Comparison of ENCODE assay signal across 23 mouse cellular contexts in genomic region chr3:148885184-148885583, GRCm38 (mm10).
DNase-seq lines count a peak whose midpoint lies in the region; ATAC-seq and TF ChIP-seq lines count a peak whose summit lies in the region.
"Had no signal": no experiment of that assay in that cellular context is flagged by ENCODE, and none has a peak within 500 bp of the region (broad histone marks: within the 10 kb centered on the region; RNA-seq: fewer than 3 reads in every experiment).

No protein-coding gene starts in this region.

- in situ Hi-C loops in CH12.LX (cut with MboI; ENCODE audit: low pct_ligation_motif_present, low pct_unique_long_range_greater_than_20kb, low sequenced_read_pairs) (no loop called here), ES-E14 (cut with MboI; ENCODE audit: low sequenced_read_pairs in 2 of 2, unreplicated experiment in 2 of 2) (no loop called here)

- no peak for DNase-seq in CH12.LX (ENCODE audit: extremely low read depth)
- DNase-seq in ES-E14 (ENCODE audit: low read depth, low spot score) = no peak
- no peak for DNase-seq in MEL (ENCODE audit: low read depth, low spot score)
- no peak for DNase-seq in midbrain, embryonic 14.5 days
- no peak for DNase-seq in urinary bladder, adult 2 months (ENCODE audit: low spot score)
- DNase-seq in forebrain, embryonic 10.5 days (ENCODE audit: extremely low spot score, low spot score) = no peak
- DNase-seq: adrenal gland, adult 2 months; adrenal gland, adult 8-10 months; adrenal gland, postnatal 10 days; adrenal gland, postnatal 14 days; adrenal gland, postnatal 25 days; adrenal gland, postnatal 36 days; B cell, adult 2 months; cerebellum, adult 11 months; cerebellum, adult 11-12 months; cerebellum, adult 18-20 months; cerebellum, adult 2 months; cerebellum, adult 8-10 months; cerebellum, adult 9-10 months had no signal

- TF ChIP-seq RAD21 in CH12.LX (IDR thresholded peaks at IDR 0.05; ENCODE audit: low read depth, low read length) (no peak), MEL (IDR thresholded peaks at IDR 0.05; ENCODE audit: low read depth, low read length) (no peak)

- TF ChIP-seq POLR2A in CH12.LX (IDR thresholded peaks at IDR 0.05; ENCODE audit: low read depth, low read length) (no peak), MEL (IDR thresholded peaks at IDR 0.05; ENCODE audit: control insufficient read depth in 1 of 2, insufficient read depth in 1 of 2, low read depth in 1 of 2, low read length in 2 of 2, poor library complexity in 1 of 2) (no peak)

- no peaks in the 10 kb centered on the region for H3K79me2 ChIP-seq in CH12.LX (replicated peaks; ENCODE audit: control insufficient read depth, extremely low read depth, insufficient read depth, poor library complexity, severe bottlenecking)
- H3K79me2 ChIP-seq in MEL (ENCODE audit: control insufficient read depth, insufficient read depth, low read length, poor library complexity) = no peaks in the 10 kb centered on the region

- H3K4me2 ChIP-seq in CH12.LX (ENCODE audit: insufficient read depth, low read depth, poor library complexity, severe bottlenecking) = no peak overlapping the region
- H3K4me2 ChIP-seq in midbrain, embryonic 14.5 days (ENCODE audit: low read length) = no peak overlapping the region

- no peak for TF ChIP-seq EP300 in CH12.LX (IDR thresholded peaks at IDR 0.05; ENCODE audit: low read length)
- no peak for TF ChIP-seq EP300 in MEL (IDR thresholded peaks at IDR 0.05; ENCODE audit: low read depth in 1 of 2, low read length in 2 of 2)

- no peak overlapping the region for H3K4me3 ChIP-seq in CH12.LX (replicated peaks in 1 of 3; ENCODE audit: low read depth in 2 of 3, low read length in 2 of 3, poor library complexity in 1 of 3)
- H3K4me3 ChIP-seq in ES-E14 (ENCODE audit: insufficient read depth in 1 of 2, low read depth in 1 of 2, low read length in 2 of 2, poor library complexity in 1 of 2, severe bottlenecking in 1 of 2) = no peak overlapping the region
- no peak overlapping the region for H3K4me3 ChIP-seq in MEL (ENCODE audit: control insufficient read depth in 1 of 2, insufficient read depth in 1 of 2, low read depth in 2 of 2, low read length in 2 of 2)
- no peak overlapping the region for H3K4me3 ChIP-seq in midbrain, embryonic 14.5 days (replicated peaks; ENCODE audit: low read depth, low read length)
- H3K4me3 ChIP-seq in forebrain, embryonic 10.5 days = no peak overlapping the region

- 86% methylated on average over 4 of the region's 4 CpGs for WGBS in midbrain, embryonic 14.5 days
- 88% methylated on average over 4 of the region's 4 CpGs for WGBS in forebrain, embryonic 10.5 days

- no peak overlapping the region for H3K9ac ChIP-seq in CH12.LX (ENCODE audit: insufficient read depth, low read depth)
- H3K9ac ChIP-seq in ES-E14 (ENCODE audit: insufficient read depth, low read depth, low read length, poor library complexity, severe bottlenecking) = no peak overlapping the region
- H3K9ac ChIP-seq in MEL (ENCODE audit: control insufficient read depth, low read depth, low read length, poor library complexity, severe bottlenecking) = no peak overlapping the region
- H3K9ac ChIP-seq in midbrain, embryonic 14.5 days (replicated peaks; ENCODE audit: low read length) = no peak overlapping the region

- peaks cover 4% of the 10 kb centered on the region for H3K27me3 ChIP-seq in CH12.LX (replicated peaks)
- H3K27me3 ChIP-seq in MEL (ENCODE audit: control insufficient read depth in 1 of 2, insufficient read depth in 2 of 2, low read length in 2 of 2) = no peaks in the 10 kb centered on the region
- H3K27me3 ChIP-seq in midbrain, embryonic 14.5 days (ENCODE audit: control insufficient read depth, insufficient read depth, low read length) = no peaks in the 10 kb centered on the region
- H3K27me3 ChIP-seq in forebrain, embryonic 10.5 days (ENCODE audit: poor library complexity, severe bottlenecking) = no peaks in the 10 kb centered on the region
- H3K27me3 ChIP-seq: Patski had no signal

- dilution Hi-C loops in CH12.LX (cut with MboI; ENCODE audit: extremely low pct_ligation_motif_present, extremely low pct_unique_long_range_greater_than_20kb, low sequenced_read_pairs) = no loop called here

- H3K4me1 ChIP-seq in CH12.LX (ENCODE audit: control insufficient read depth in 1 of 2, insufficient read depth in 2 of 2) (peaks cover 8 to 19% of the 10 kb centered on the region in 2 experiments), ES-E14 (ENCODE audit: control insufficient read depth in 2 of 2, insufficient read depth in 2 of 2, low read length in 2 of 2, poor library complexity in 1 of 2) (no peaks in the 10 kb centered on the region), MEL (ENCODE audit: control insufficient read depth in 1 of 2, insufficient read depth in 2 of 2, low read length in 2 of 2) (no peaks in the 10 kb centered on the region)
- 0 out of 2 replicates have a peak, but pooled peaks cover 9% of the 10 kb centered on the region for H3K4me1 ChIP-seq in midbrain, embryonic 14.5 days (ENCODE audit: control insufficient read depth, insufficient read depth, low read length)
- peaks cover 7% of the 10 kb centered on the region; the same call in 1 of the 2 replicates for H3K4me1 ChIP-seq in forebrain, embryonic 10.5 days

- H3K9me3 ChIP-seq in CH12.LX (replicated peaks; ENCODE audit: low read length) = no peaks in the 10 kb centered on the region
- H3K9me3 ChIP-seq in ES-E14 (ENCODE audit: control insufficient read depth, insufficient read depth, low read depth, low read length) = no peaks in the 10 kb centered on the region
- no peaks in the 10 kb centered on the region for H3K9me3 ChIP-seq in MEL (replicated peaks; ENCODE audit: insufficient read depth, low read length)
- no peaks in the 10 kb centered on the region for H3K9me3 ChIP-seq in midbrain, embryonic 14.5 days (ENCODE audit: control insufficient read depth, low read length)
- H3K9me3 ChIP-seq in forebrain, embryonic 10.5 days = no peaks in the 10 kb centered on the region

- TF ChIP-seq CTCF in CH12.LX (conservative IDR thresholded peaks at IDR 0.05 in 1 of 2, IDR thresholded peaks at IDR 0.05 in 1 of 2; ENCODE audit: low read depth in 2 of 2, low read length in 2 of 2) (no peak), MEL (IDR thresholded peaks at IDR 0.05 in 2 of 3, conservative IDR thresholded peaks at IDR 0.05 in 1 of 3; ENCODE audit: control insufficient read depth in 1 of 3, insufficient read depth in 1 of 3, low read depth in 2 of 3, low read length in 3 of 3, poor library complexity in 1 of 3, severe bottlenecking in 1 of 3) (no peak)

- no peak overlapping the region for H3K27ac ChIP-seq in CH12.LX (ENCODE audit: insufficient read depth, low read depth)
- no peak overlapping the region for H3K27ac ChIP-seq in ES-E14 (ENCODE audit: insufficient read depth, low read depth, low read length, poor library complexity, severe bottlenecking)
- H3K27ac ChIP-seq in MEL (ENCODE audit: control insufficient read depth, low read depth, low read length) = no peak overlapping the region
- no peak overlapping the region for H3K27ac ChIP-seq in midbrain, embryonic 14.5 days (replicated peaks; ENCODE audit: low read depth, low read length)
- H3K27ac ChIP-seq in forebrain, embryonic 10.5 days = no peak overlapping the region

- no peak for ATAC-seq in midbrain, embryonic 14.5 days (ENCODE audit: low FRiP score, low TSS enrichment)
- ATAC-seq: activated CD4-positive, CD25-positive, alpha-beta regulatory T cell, adult 4 months; CD4-positive, CD25-positive, alpha-beta regulatory T cell, adult 4 months; Patski had no signal

- H3K36me3 ChIP-seq in CH12.LX (replicated peaks in 1 of 2; ENCODE audit: control insufficient read depth in 1 of 2, insufficient read depth in 1 of 2, low read length in 1 of 2) (no peaks in the 10 kb centered on the region), ES-E14 (ENCODE audit: control insufficient read depth, insufficient read depth, low read length, poor library complexity, severe bottlenecking) (no peaks in the 10 kb centered on the region), MEL (ENCODE audit: control insufficient read depth in 1 of 2, insufficient read depth in 2 of 2, low read length in 2 of 2) (no peaks in the 10 kb centered on the region)
- peaks cover 2% of the 10 kb centered on the region; the same call in 1 of the 2 replicates for H3K36me3 ChIP-seq in midbrain, embryonic 14.5 days (ENCODE audit: control insufficient read depth, insufficient read depth, low read length)
- H3K36me3 ChIP-seq in forebrain, embryonic 10.5 days (replicated peaks) = peaks cover 55% of the 10 kb centered on the region
- H3K36me3 ChIP-seq: G1E had no signal

TF ChIP-seq in CH12.LX, 34 proteins besides CTCF, POLR2A, EP300 and RAD21:
- TF ChIP-seq MAZ (IDR thresholded peaks at IDR 0.05; ENCODE audit: low read depth, low read length) (no peak), JUN (IDR thresholded peaks at IDR 0.05; ENCODE audit: insufficient read depth, low read depth, low read length) (no peak), MAX (IDR thresholded peaks at IDR 0.05; ENCODE audit: low read length) (no peak), UBTF (IDR thresholded peaks at IDR 0.05; ENCODE audit: low read depth, low read length) (no peak), MAFK (IDR thresholded peaks at IDR 0.05; ENCODE audit: insufficient replicate concordance, low read length) (peak; percentile 99), ZNF384 (IDR thresholded peaks at IDR 0.05; ENCODE audit: low read depth, low read length) (no peak), BHLHE40 (IDR thresholded peaks at IDR 0.05; ENCODE audit: low read depth, low read length) (0 out of 2 replicates have a peak, but pooled peaks have one; percentile 10)
TF ChIP-seq in CH12.LX: peak in this region for 2.

TF ChIP-seq in ES-E14, 5 proteins besides CTCF, POLR2A, EP300 and RAD21:
- TF ChIP-seq CHD2 (IDR thresholded peaks at IDR 0.05; ENCODE audit: low read depth, low read length) (no peak), ZNF384 (IDR thresholded peaks at IDR 0.05; ENCODE audit: low read depth, low read length) (no peak), MAFK (IDR thresholded peaks at IDR 0.05; ENCODE audit: insufficient read depth, low read depth, low read length) (peak; percentile 93)

TF ChIP-seq in MEL, 35 proteins besides CTCF, POLR2A, EP300 and RAD21:
- TF ChIP-seq MAFK (IDR thresholded peaks at IDR 0.05; ENCODE audit: borderline replicate concordance, low read depth, low read length) = peak; percentile 50; the same call in 1 of the 2 replicates
- TF ChIP-seq GABPA (IDR thresholded peaks at IDR 0.05; ENCODE audit: low read depth, low read length) = no peak

Comparison
In these comparisons a context has a peak if more than half of its experiments do, and no peak if none do; other contexts are left out.
1. Of the 35 proteins assayed by ChIP-seq in both MEL and CH12.LX: peak only in MEL: none; only in CH12.LX: BHLHE40; in both: MAFK; in neither: 33.